Mouse (Mus musculus) stomach, postnatal 0 days (tissue): Measurements from ENCODE around the gene Gipr. TPM values are rescaled to one million over a fixed set of nuclear protein-coding genes. Genes with fewer than 3 reads are reported as not detected.

Experiments used
- ATAC-seq: fragments of 200-750 bp; cut with Nextera tagmentation; 2 replicates; pipeline ENCODE4 v1.8.0; 2017; ENCODE audit not compliant: low FRiP score, low TSS enrichment
- DNase-seq: peaks from one replicate; pipeline ENCODE4 v3.0.0-alpha.2; 2016; ENCODE audit warnings: low spot score
- H3K27ac ChIP-seq: fragments of 300-500 bp; sonication (generic); replicated peaks from 2 replicates; pipeline ENCODE4 v1.5.1; 2014; ENCODE audit warnings: mild to moderate bottlenecking, control low read depth
- H3K27me3 ChIP-seq: fragments of 300-500 bp; sonication (generic); 2 replicates; pipeline ENCODE4 v1.6.1; 2014; ENCODE audit warnings: low read length; ENCODE audit not compliant: control insufficient read depth, insufficient read depth
- H3K36me3 ChIP-seq: fragments of 300-500 bp; sonication (generic); 2 replicates; pipeline ENCODE4 v1.6.1; 2014; ENCODE audit warnings: low read length, mixed read lengths; ENCODE audit not compliant: control insufficient read depth, insufficient read depth
- H3K4me1 ChIP-seq: fragments of 300-500 bp; sonication (generic); replicated peaks from 2 replicates; pipeline ENCODE4 v1.6.1; 2014; ENCODE audit warnings: antibody characterized with exemption; ENCODE audit not compliant: control insufficient read depth, insufficient read depth
- H3K4me2 ChIP-seq: fragments of 300-500 bp; sonication (generic); replicated peaks from 2 replicates; pipeline ENCODE4 v1.6.1; 2014; ENCODE audit warnings: low read depth, mild to moderate bottlenecking, control low read depth, moderate library complexity
- H3K4me3 ChIP-seq: fragments of 300-500 bp; sonication (generic); 2 replicates; pipeline ENCODE4 v1.5.1; 2014; ENCODE audit warnings: low read depth, low read length, control low read depth
- H3K9ac ChIP-seq: fragments of 300-500 bp; sonication (generic); 2 replicates; pipeline ENCODE4 v1.6.1; 2014; ENCODE audit warnings: mild to moderate bottlenecking, low read length, control low read depth, mixed read lengths
- H3K9me3 ChIP-seq: fragments of 300-500 bp; sonication (generic); 2 replicates; pipeline ENCODE4 v1.6.1; 2016; ENCODE audit warnings: low read length; ENCODE audit not compliant: control insufficient read depth
- CTCF ChIP-seq: IDR thresholded peaks from 2 replicates; pipeline ENCODE4 v1.5.1; 2016; ENCODE audit warnings: antibody characterized with exemption, low read depth, mild to moderate bottlenecking, moderate library complexity
- EP300 ChIP-seq: optimal IDR thresholded peaks from 2 replicates; pipeline ENCODE3; 2016; ENCODE audit warnings: antibody characterized with exemption
- WGBS: fragments of 180-500 bp; shearing (Covaris S2); extraction: QIAGEN DNeasy Blood & Tissue Kit; methylation state at CpG from one replicate; pipeline ENCODE4 v1.1.7; 2014; 5-methylcytosine and 5-hydroxymethylcytosine counted together
- polyA plus RNA-seq: library from polyadenylated mRNA; unstranded; fragments of >200 nt; fragmentation: Nextera tagmentation; extraction: Ambion mirVana; gene quantifications from 2 replicates; pipeline ENCODE4 v1.2.1, GENCODE M21; 2015

Gipr gene
- polyA plus RNA-seq, 1 experiment from 2014 or later = 0.27 TPM

DNA sequence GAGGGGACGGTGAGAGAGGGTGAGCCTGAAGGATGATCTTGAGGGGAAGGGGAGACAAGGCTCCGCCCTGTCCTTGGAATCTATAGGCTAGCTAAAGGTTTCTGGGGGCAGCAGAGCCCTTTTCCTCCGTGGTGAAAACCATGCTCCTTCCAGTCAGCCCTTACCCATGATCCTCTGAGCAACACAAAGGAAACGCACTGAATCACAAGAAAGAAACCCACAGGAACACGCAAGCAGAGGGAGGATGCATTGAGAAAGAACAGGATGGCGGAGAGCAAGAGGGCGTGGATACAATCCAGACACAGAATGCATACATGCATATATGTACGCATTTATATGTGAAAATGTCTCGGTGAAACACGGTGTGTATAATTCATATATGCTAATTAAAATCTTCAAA is 3.6 kb upstream of the Gipr start:
- Histone ChIP-seq H3K4me2 (no peak overlapping the region), H3K9ac (no peak overlapping the region), H3K9me3 (no peaks in the 10 kb centered on the region), H3K27me3 (no peaks in the 10 kb centered on the region), H3K36me3 (no peaks in the 10 kb centered on the region), H3K4me1 (no peaks in the 10 kb centered on the region), H3K4me3 (no peak overlapping the region), H3K27ac (no peak overlapping the region)
- DNase-seq = no peak
- no peak for ATAC-seq
- 53% methylated on average over 10 of the region's 10 CpGs for WGBS
- TF ChIP-seq CTCF (no peak), EP300 (no peak)

DNA sequence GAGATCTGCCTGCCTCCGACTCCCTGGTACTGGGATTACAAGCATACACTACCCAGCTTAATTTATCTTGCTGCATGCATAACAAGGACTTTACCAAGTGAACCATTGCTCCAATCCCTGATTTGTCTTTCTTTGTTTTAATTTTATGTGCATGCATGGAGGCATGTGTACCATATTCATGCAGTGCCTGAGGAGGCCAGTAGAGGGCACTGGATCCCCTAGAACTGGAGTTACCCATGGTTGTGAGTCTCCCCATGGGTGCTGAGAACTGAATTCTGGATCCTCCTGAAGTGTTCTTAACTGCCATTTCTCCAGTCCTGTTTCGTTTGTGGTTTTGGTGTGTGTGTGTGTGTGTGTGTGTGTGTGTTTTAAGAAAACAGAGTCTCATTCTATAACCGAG is 1.1 kb upstream of the Gipr start:
- H3K27ac ChIP-seq = no peak overlapping the region
- WGBS = 79% methylated on average over 3 of the region's 3 CpGs
- no peak overlapping the region for H3K4me3 ChIP-seq
- DNase-seq = no peak
- TF ChIP-seq CTCF (peak; percentile 39), EP300 (no peak)
- no peaks in the 10 kb centered on the region for H3K27me3 ChIP-seq
- no peak overlapping the region for H3K9ac ChIP-seq
- H3K36me3 ChIP-seq = no peaks in the 10 kb centered on the region
- no peaks in the 10 kb centered on the region for H3K9me3 ChIP-seq
- no peak overlapping the region for H3K4me2 ChIP-seq
- ATAC-seq = no peak
- no peaks in the 10 kb centered on the region for H3K4me1 ChIP-seq

DNA sequence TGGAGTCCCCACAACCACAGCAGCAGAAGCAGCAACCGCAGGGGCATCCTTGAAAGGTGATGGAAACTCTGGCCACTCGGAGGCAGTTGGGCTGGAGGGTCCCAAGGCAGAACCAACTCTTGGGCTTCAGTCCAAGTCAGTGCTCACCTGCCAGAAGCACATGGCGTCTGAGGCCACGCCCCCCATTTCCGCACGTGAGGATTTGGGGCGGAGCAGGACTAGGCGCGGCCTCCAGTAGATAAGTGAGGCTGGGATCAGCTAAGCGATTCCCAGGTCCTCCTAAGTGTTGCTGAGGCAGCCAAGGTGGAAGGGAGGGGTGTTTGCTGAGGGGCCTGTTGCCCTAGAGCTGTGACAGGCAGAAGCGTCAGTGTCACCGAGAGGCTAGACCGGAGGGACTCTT is 949 bp downstream of the Gipr start:
- 6% methylated on average over 13 of the region's 13 CpGs for WGBS
- Histone ChIP-seq H3K27me3 (no peaks in the 10 kb centered on the region), H3K4me3 (no peak overlapping the region), H3K36me3 (no peaks in the 10 kb centered on the region), H3K4me2 (no peak overlapping the region; the same call in 1 of the 2 replicates), H3K9me3 (no peaks in the 10 kb centered on the region), H3K9ac (no peak overlapping the region), H3K27ac (no peak overlapping the region), H3K4me1 (0 out of 2 replicates have a peak, but pooled peaks cover 4% of the 10 kb centered on the region)
- DNase-seq (peak; percentile 82), ATAC-seq (peak; percentile 53)
- TF ChIP-seq EP300 = no peak
- no peak for TF ChIP-seq CTCF

DNA sequence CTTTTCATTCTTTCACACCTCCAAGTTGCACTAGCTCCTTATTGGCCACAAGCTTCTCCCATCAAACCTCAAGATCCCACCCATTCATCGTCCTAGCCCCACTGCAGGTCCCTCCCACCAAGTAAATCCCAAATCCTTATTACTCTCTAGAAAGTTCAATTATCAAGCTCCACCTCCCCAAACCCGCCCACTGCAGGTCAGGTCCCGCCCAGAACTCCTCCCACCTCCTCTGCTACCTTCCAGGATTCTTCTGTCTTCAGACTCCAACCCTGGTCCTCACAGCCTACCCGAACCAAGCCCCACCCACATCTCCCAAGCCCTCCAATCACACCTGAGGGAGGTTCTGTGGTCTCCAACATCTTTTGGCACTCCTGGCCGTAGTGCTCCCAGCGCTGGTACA is 1.7 kb downstream of the Gipr start:
- H3K27me3 ChIP-seq = no peaks in the 10 kb centered on the region
- no peaks in the 10 kb centered on the region for H3K9me3 ChIP-seq
- H3K36me3 ChIP-seq = no peaks in the 10 kb centered on the region
- DNase-seq = no peak
- 0 out of 2 replicates have a peak, but pooled peaks cover 4% of the 10 kb centered on the region for H3K4me1 ChIP-seq
- H3K9ac ChIP-seq = no peak overlapping the region
- WGBS = under 1% methylated on average over 6 of the region's 6 CpGs
- H3K27ac ChIP-seq = no peak overlapping the region
- ATAC-seq = peak; percentile 35; the same call in 1 of the 2 replicates
- no peak overlapping the region for H3K4me2 ChIP-seq
- TF ChIP-seq CTCF (no peak), EP300 (no peak)
- no peak overlapping the region for H3K4me3 ChIP-seq

DNA sequence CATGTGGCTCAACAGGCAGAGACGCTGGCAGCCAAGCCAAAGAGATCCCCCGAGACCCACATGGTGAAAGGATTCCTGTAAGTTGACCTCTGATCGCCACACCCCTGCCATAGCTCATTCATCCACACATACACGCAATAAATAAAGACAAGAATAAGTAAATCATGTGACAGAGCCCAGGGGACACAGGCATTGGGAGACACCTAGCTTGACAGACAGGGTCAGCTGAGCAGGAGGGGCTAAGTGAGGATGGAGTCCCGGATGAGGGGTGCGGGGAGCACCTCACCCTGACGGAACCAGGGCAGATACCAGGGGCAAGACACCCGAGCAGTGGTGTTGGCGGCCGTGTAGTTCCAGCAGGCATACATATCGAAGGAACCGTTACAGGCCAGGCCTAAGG is 2.2 kb downstream of the Gipr start:
- Histone ChIP-seq H3K9ac (no peak overlapping the region), H3K4me2 (no peak overlapping the region), H3K4me1 (0 out of 2 replicates have a peak, but pooled peaks cover 4% of the 10 kb centered on the region), H3K9me3 (no peaks in the 10 kb centered on the region), H3K4me3 (no peak overlapping the region), H3K36me3 (no peaks in the 10 kb centered on the region), H3K27me3 (no peaks in the 10 kb centered on the region), H3K27ac (no peak overlapping the region)
- DNase-seq (no peak), ATAC-seq (no peak)
- WGBS = 29% methylated on average over 12 of the region's 12 CpGs
- no peak for TF ChIP-seq CTCF
- TF ChIP-seq EP300 = no peak

DNA sequence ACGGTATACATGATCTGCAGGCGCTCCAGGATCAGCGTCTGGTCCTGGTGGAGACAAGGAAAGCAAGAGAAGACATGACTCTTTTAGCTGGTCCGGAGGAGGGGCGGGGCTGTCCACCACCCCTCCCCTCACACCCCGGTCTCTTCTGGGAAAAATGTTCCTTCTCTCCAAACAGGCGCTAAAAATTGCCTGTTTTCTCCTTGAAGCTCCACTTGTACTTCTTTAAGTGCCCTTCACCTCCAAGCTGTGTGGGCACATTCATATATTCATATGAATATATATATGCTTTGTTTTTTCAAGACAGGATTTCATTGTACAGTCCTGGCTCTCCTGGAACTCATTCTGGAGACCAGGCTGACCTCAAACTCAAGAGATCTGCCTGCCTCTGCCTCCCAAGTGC is 3.0 kb downstream of the Gipr start:
- 0 out of 2 replicates have a peak, but pooled peaks cover 4% of the 10 kb centered on the region for H3K4me1 ChIP-seq
- ATAC-seq = no peak

More for the DNA sequence above, 3.0 kb downstream of the Gipr start:
- Histone ChIP-seq H3K9ac (no peak overlapping the region), H3K36me3 (no peaks in the 10 kb centered on the region), H3K27ac (no peak overlapping the region), H3K4me3 (no peak overlapping the region), H3K9me3 (no peaks in the 10 kb centered on the region), H3K27me3 (no peaks in the 10 kb centered on the region), H3K4me2 (no peak overlapping the region)
- DNase-seq = no peak
- TF ChIP-seq EP300 (no peak), CTCF (no peak)
- 71% methylated on average over 7 of the region's 7 CpGs for WGBS
